Mouse (Mus musculus) thymus, postnatal 25 days (tissue): ENCODE data around the gene Carmil1.

Experiments used
- DNase-seq: peaks from one replicate; pipeline ENCODE4 v3.0.0; 2022

The Carmil1 gene

DNA sequence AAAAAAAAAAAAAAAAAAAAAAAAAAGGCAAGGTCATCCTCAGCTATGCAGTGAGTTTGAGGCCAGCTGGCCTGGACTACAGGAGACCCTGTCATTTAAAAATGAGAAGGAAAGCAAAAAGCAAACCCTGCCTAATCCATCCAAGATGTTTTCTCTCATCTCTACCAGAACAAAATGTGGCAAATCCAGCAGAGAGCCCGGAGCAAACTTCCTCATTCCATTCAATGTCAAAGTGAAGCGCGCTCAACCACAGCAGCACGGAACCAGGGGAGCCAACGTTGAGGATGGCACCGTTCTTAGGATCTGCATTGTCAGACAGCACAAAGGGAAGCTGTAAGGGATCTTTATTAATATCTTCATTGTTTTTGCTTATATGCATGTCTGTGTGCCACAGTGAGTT is 22.8 kb downstream of the Carmil1 start:
- DNase-seq, result no peak

GRCm38 (mm10) chr13:24253989-24254388 is 26.6 kb downstream of the Carmil1 start:
- peak; percentile 5 for DNase-seq

GRCm38 (mm10) chr13:24253551-24253950 is 27.0 kb downstream of the Carmil1 start:
- no peak for DNase-seq

- no peak for DNase-seq
Measured at GRCm38 (mm10) chr13:24251236-24251635, 29.4 kb downstream of the Carmil1 start.

GRCm38 (mm10) chr13:24247928-24248327 is 32.7 kb downstream of the Carmil1 start:
- DNase-seq, result no peak

DNA sequence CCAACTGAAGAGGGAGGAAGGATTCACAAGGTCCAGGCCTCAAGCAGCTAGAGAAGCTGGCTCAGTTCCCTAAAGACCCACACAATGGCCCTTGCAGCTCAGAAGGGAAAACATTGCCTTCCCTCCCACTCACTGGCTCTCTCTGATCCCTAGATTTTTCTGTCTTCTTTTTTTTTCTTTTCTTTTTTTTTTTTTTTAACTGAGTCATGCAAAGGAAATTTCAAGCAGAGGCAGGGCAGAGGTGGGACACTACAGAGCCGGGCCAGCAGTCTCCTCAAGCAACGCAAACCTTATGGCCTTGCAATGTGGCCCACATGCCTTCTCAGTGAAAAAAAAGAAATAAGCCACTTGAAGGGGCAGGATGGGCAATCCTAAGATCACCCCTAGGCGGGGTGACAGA is 33.2 kb downstream of the Carmil1 start:
- no peak for DNase-seq

GRCm38 (mm10) chr13:24246266-24246665 is 34.3 kb downstream of the Carmil1 start:
- DNase-seq, result no peak

DNA sequence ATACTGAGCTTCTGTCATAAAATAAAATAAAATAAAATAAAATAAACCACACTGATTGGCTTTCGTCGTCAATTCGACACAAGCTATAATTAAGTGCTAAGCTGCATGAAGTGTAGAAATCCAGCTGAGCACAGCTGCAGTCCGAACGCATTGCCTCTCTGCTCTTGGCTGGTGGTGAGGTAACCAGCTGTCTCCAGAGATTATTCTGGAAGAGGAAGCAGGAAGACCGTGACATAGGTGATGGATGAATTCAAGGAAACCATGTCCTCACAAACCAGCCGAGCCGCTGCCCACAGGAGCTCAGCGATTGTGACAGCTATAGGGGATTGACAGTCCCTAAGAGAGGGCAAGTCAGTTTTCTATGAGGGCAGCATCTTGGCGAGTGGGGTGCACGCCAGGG is 36.0 kb downstream of the Carmil1 start:
- DNase-seq, result no peak

- no peak for DNase-seq
Measured at GRCm38 (mm10) chr13:24243964-24244363, 36.6 kb downstream of the Carmil1 start.

GRCm38 (mm10) chr13:24242429-24243106 is 38.0 kb downstream of the Carmil1 start:
- no peak for DNase-seq

DNA sequence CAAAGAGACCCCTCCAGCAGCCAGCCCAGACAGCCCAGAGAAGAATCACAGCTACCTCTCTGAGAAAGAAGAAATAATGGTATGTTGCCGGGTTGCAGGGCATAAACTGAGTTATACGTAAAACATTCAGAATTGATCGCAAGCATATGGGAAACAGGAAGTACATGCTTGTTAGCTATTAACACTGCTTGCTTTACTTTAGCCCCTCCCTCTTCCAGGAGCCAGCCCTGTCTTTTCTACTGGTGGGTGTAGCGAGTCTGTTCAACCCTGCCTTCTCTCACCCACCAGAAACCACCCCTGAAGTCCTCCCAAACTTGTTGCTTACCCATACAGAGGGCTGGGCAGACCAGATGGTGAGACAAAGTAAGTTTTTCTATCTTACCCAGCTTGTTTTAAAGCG is 39.4 kb downstream of the Carmil1 start:
- DNase-seq, result no peak

GRCm38 (mm10) chr13:24240430-24240829 is 40.2 kb downstream of the Carmil1 start:
- DNase-seq, result no peak

- no peak for DNase-seq
Measured at GRCm38 (mm10) chr13:24238456-24239120, 42.0 kb downstream of the Carmil1 start.

GRCm38 (mm10) chr13:24236736-24237135 is 43.9 kb downstream of the Carmil1 start:
- DNase-seq, result no peak

DNA sequence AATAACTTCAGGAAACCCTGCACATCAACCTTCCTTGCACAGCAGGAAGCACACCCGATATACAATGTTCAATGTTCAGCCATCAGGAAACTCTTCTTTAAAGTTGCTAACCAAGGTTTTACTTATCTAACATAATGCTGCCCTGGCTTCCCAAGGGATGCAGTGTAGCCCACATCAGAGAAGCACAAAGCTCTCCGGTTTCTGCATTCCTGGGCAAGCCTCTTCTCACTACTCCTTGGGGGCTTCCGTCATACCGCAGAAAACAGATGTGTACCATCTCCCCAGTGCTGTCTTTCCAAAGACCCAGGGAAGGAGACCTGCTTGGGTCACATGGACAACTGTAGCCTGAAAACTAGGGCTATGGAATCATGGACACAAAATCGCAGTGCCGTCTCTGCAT is 47.8 kb downstream of the Carmil1 start:
- no peak for DNase-seq

GRCm38 (mm10) chr13:24231746-24232483 is 48.7 kb downstream of the Carmil1 start:
- DNase-seq, result no peak

- no peak for DNase-seq
Measured at GRCm38 (mm10) chr13:24231146-24231545, 49.4 kb downstream of the Carmil1 start.

DNA sequence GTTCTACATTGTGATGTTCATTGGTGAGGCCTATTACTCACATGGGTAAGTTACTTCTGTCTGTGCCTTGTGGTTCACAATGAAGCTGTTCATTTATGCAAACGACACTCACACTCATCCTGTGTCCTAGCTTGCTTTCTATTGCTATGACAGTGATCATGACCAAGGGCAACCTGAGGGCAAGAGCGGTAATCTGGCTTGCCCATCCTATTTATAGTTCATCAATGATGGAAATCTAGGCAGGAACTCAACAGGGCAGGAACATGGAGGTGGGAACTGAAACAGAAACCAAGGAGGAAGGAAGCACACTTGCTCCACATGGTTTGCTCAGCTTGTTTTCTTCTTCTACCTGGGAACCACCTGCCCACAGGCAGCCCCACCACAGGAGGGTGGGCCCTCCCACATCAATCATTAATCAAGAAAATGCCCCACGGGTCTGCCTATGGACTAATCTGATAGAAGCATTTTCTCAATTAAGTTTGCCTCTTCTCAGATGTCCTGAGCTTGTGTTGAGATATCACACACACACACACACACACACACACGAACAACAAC is 50.0 kb downstream of the Carmil1 start:
- DNase-seq, result no peak

DNA sequence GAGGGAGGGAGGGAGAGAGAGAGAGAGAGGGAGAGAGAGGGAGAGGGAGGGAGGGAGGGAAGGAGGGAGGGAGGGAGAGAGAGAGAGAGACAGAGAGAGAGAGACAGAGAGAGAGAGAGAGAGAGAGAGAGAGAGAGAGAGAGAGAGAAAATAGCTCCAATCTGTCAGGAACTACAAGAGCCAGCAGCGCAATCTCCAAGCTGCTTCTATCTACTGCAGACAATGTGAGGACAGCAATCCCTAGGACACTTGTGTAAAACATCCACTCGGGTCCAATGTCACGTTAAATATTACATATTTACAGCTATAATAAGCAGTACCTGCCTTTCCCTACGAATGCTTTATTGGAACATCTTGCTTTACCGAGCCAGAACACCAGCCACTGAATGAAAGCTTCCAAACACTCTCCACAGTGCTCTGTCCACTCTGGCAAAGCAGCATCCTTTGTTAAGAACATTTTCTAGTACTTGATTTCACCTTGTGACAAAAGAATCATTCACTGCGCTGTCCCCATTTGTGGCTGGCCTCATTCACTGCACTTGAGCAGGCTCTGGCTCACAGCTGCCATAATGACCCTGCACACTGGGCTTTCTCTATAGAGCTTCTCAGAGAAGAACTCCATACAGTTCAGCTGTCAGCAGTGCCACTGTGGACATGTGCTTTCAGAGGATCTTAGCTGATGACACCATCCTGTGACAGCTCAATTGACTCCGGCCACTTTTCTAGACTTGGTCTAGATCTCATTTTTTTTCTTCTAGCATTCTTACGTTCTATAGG is 57.0 kb downstream of the Carmil1 start:
- DNase-seq, result no peak

DNA sequence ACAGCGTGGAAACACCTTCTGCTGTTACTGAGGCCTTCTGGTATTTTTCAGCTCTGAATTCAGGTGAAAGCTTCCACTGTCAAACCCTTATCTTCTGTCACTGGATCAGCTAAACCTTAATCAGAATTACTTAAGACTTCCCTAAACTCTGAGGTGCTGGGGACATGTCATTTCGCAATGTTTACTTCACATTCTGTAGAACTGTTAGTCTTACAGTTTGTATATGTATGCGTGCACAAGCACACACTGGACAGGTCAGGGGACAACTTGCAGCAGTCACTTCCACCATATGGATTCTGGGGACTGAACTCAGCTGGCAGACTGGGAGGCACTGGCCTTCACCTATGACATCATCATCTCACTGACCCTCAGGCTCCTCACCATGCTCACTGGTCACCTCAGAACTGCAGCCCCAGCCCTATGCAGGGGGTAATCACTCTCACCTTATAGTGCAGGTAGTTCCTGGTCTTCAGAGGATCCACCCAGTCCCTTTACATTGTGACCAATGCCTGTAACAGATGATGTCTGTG is 60.1 kb downstream of the Carmil1 start:
- no peak for DNase-seq

DNA sequence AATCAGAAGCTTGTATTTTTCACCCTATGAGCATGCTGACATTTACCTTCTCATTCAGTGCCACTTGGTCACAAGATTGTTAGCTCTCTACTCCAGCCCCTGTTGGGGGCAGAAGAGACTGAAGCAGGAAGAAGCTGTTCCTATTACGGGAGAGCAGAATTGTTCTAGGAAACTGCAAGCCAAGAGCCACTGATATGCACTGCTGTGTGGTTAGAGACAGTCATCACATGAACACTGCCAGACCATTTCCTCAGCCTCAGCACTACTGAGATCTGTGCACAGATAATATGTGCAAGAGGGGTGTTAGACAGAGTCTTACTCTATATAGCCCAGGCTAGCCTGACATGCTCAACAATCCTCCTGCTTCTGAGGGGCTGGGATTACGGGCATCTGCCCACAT is 69.4 kb downstream of the Carmil1 start:
- DNase-seq, result no peak

DNA sequence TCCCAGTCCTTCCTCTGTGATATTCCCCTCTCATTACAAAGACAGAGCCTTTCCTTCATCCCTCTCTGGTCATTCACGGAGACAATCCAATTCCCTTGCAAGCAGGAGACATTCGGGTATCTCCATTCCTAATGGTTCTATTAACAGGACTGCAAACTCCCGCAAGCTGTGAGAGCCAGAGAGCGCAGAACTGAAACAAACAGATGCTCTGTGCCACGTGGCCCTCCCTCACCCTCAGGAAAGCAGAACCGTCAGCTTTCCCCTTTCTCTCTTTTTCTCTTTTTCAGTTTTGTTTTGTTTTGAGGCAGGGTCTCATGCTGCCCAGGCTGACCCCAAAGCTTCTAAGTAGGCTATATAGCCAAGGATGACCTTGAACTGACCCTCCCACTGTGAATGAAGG is 74.5 kb downstream of the Carmil1 start:
- DNase-seq, result no peak

- DNase-seq, result no peak
Measured at GRCm38 (mm10) chr13:24202314-24202713, 78.3 kb downstream of the Carmil1 start.
